Mouse (Mus musculus): ENCODE data around the gene Crtc1.

Crtc1 gene

DNA sequence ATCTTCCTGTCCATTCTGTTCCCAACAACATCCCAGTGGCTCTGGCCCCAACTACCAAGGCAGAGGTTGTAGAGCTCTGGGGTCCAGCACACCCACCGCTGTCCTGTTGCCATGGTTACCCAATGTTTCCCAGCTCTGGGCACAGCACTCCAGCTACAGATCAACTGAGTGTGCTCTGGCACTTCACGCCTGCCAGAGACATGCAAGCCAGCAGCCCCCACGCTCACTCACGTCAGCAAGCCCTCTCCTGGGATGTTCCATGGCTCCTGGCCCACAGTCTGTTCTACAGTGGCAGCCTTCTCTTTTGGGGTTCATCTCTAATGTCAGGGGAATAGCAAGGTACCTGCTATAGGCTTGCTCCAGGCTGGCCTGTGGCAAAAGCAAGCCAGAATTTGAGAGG, 23.9 kb upstream of the Crtc1 start:
- DNase-seq (ENCODE audit: low read depth, low spot score): no peak

DNA sequence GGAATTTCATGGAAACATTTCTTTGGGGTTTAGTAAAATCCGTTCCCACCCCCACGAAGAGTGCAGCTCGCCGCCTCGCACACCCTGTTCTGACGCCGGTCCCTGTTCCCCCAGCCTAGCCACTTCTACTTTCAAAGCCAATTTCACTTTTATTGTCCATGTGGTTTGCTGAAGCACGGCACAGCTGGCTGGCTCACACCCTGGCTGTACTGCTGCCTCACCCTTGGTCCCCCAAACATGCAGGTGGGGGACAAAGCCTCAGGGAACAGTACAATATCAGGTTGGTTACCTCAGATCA, 23.1 kb upstream of the Crtc1 start:
- DNase-seq (ENCODE audit: low read depth, low spot score): no peak

GRCm38 (mm10) chr8:70461765-70462515, 22.6 kb upstream of the Crtc1 start:
- DNase-seq (ENCODE audit: low read depth, low spot score): no peak

DNA sequence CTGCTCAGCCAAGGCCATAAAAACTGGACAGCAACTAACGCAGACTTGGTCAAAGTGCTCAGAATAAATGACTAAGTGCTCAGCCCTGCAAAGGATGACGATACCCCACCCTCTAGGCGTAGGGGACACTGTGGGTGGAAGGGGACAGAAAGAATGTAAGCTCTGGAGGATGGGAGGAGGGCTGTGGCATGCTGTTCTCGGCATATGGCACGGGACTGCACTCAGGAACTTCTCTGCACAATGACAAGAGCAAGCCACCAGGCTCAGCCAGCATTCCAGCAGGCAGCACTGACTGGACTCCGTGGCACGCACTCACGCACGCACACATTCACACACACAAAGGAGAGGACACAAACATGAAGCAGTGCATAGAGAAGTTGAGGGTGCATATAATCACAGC, 21.2 kb upstream of the Crtc1 start:
- no peak for DNase-seq (ENCODE audit: low read depth, low spot score)

GRCm38 (mm10) chr8:70460199-70460598, 20.8 kb upstream of the Crtc1 start:
- DNase-seq (ENCODE audit: low read depth, low spot score): no peak

DNA sequence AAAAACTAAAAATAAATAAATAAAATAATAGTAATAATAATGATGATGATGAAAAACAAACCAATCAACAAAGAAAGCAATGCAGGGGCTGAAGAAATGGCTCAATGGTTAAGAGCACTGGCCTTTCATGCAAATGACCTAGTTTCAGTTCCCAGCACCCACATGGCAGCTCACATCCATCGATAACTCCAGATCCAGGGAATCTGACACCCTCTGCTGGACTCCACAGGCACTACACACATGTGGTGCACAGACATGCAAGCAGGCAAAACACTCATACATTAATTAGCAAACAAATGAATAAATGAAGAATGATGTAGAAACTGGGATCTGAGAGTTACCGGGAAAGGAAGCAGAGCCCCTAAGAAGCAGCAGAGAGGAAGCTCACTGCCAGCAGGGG, 20.3 kb upstream of the Crtc1 start:
- peak; percentile 38 for DNase-seq (ENCODE audit: low read depth, low spot score)

DNA sequence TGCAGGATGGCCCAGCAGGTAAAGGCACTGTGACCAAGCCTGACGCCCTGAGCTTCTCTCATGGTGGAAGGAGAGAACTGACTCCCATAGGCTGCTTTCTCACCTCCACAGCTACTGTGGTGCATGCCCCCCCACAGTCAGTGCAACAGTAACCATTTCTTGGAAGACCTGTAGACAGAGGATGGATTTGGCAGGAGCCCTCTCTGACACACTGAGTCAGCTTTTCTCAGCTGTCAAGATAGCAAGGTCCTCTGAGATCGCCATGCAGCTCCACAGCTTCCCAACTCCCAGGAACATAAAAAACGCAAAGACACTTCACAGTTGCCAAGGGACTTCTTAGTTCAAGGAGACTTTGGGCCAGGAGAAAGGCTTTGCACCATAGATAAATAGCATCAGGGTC, 19.1 kb upstream of the Crtc1 start:
- DNase-seq (ENCODE audit: low read depth, low spot score): no peak

DNA sequence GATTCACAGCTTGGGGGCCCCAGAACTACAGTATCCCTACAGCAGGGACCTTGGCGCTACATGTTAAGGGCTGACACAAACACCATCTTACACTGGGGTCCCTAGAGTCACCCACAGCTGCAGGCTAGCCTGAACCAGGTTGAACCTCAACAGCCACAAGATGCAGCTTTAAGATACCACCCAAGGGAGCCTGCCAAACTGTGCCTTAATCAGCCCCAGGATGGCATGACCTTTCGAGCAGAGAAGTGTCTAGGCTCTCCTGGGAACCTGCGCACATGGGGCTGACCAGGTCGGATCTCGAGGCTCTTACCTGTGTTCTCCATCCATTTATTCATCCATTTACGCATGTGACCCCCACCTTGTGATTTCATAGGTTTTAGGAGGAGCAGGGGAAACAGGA, 18.5 kb upstream of the Crtc1 start:
- no peak for DNase-seq (ENCODE audit: low read depth, low spot score)

GRCm38 (mm10) chr8:70456996-70457395, 17.6 kb upstream of the Crtc1 start:
- DNase-seq (ENCODE audit: low read depth, low spot score): no peak

- DNase-seq (ENCODE audit: low read depth, low spot score): no peak
These were observed 14.5 kb upstream of the Crtc1 start for GRCm38 (mm10) chr8:70453852-70454251.

GRCm38 (mm10) chr8:70452196-70452966, 13.0 kb upstream of the Crtc1 start:
- peak; percentile 63 for DNase-seq (ENCODE audit: low read depth, low spot score)

DNA sequence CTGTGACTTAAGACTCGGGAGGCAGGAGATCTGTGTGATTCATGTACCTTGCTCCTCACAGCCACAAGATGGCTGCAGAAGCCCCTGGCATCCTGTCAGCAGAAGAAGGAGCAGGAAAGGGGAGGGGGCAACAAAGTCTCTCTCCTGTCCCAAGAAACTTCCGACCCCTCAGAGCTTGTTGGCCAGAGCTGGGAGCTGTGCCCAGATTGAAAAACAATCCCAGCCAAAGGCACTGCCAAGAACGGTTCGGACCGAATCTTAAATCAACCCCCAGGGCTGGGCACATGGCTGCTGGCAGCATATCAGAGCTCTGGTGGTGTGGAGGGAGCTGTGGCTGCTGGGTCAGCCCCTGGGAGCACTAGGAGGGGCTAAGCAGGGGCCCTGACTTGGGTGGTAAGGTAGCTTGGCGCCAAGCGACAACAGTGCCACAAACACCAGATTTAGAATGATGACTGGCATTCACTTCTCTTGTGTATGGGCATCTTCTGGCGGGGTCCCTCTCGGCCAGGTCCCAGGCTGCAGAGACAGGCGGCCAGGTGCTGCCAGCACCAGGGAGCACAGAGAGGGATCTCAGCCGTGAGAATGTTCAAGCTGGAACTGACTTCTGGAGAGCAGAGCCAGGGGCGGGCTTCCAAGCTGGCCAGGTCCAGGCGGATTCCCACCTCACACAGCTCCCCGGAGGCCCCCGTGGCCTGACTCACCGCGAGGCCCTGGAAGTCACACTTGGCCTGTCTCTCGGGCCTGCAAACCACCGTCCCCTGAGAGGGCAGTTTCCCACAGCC, 8.5 kb upstream of the Crtc1 start:
- DNase-seq (ENCODE audit: low read depth, low spot score): no peak

DNA sequence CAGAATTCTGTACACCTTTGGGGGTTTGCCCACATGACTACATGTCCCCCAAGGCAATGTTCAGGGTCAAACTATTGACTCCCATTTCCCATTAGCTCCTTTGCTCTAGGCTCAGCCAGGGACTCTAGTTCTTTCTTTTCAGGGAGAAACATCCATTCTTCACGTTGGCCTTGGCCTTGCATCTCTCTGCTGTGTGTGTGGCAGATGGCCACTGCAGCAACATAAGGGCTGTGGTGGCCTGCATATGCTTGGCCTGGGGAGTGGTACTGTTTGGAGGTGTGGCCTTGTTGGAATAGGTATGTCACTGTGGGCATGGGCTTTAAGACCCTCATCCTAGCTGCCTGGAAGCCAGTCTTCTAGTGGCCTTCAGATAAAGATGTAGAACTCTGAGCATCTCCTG, 6.6 kb upstream of the Crtc1 start:
- DNase-seq (ENCODE audit: low read depth, low spot score): no peak

DNA sequence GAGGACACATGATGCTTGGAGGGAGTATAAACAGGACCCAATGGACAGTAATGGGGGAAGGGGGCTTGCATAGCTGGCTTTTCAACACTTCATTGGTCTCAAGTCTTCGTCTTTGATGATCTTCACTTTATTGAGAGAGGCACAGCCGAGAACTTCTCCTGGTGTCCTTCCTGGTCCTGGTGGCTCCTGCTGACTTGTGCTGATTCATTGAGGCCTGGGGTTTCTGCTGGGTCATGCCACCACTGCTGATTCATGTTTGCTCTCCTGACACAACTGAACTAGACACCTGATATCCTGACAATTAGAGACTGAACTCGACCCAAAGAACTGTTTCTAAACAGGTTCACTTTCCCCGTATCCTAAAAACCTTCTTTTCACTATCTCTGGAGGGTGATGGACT, 3.9 kb upstream of the Crtc1 start:
- no peak for DNase-seq (ENCODE audit: low read depth, low spot score)

- DNase-seq (ENCODE audit: low read depth, low spot score): no peak
These were observed 2.2 kb upstream of the Crtc1 start for GRCm38 (mm10) chr8:70441565-70441964.

DNA sequence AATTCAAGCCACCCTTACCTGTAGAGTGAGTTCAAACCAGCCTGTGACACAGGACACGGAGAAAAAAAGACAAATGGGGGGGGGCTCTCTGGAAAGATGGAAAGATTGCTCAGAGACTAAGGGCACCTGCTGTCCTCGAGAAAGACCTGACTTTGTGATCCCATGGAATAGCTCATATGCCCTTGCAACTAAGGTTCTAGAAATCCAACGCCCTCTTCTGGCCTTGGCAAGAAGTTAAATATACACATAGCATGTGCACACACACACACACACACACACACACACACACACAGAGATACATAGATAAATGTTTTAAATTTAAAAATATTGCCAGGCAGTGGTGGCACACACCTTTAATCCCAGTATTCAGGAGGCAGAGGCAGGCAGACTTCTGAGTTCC, 867 bp upstream of the Crtc1 start:
- DNase-seq (ENCODE audit: low read depth, low spot score): peak; percentile 45

GRCm38 (mm10) chr8:70439848-70440179, 435 bp upstream of the Crtc1 start:
- DNase-seq (ENCODE audit: low read depth, low spot score): no peak

DNA sequence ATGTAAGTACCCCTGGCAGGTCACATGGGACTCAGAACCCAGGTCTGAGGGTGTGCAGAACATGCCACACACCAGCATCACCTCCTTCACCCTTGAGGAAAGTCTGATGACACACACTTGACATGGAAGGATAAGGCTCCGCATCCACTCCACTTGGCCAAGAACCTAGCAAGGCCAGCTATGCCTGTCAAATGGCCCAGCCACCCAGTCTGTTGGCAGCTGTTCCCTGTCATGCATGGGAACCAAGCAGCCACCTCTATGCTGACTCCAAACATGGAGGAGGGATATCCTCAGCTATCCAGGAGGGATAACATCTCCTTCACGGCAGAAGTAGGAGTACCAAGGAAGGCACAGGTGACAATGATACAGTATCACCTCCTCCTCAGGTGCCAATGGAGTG, 956 bp downstream of the Crtc1 start:
- DNase-seq (ENCODE audit: low read depth, low spot score): no peak

GRCm38 (mm10) chr8:70435156-70435555, 4.2 kb downstream of the Crtc1 start:
- DNase-seq (ENCODE audit: low read depth, low spot score): no peak

DNA sequence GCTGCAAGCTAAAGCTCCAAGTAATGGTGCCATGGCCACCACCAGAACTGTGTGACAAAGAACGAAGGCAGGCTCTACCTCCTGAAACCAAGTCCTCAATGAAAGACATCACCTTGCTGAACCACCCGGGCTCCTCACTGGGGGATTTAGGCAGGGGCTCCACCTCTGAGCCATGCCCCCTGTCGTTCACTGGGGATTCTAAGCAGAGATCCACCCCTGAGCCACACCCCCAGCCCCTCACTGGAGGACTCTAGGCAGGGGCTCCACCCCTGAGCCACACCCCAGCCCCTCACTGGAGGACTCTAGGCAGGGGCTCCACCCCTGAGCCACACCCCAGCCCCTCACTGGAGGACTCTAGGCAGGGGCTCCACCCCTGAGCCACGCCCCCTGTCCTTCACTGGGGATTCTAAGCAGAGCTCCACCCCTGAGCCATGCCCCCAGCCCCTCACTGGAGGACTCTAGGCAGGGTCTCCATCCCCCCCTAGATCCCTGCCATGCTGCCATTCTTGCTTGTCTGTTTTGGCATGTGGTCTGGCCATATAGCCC, 6.3 kb downstream of the Crtc1 start:
- peak; percentile 69 for DNase-seq (ENCODE audit: low read depth, low spot score)

GRCm38 (mm10) chr8:70431213-70431612, 8.2 kb downstream of the Crtc1 start:
- no peak for DNase-seq (ENCODE audit: low read depth, low spot score)

DNA sequence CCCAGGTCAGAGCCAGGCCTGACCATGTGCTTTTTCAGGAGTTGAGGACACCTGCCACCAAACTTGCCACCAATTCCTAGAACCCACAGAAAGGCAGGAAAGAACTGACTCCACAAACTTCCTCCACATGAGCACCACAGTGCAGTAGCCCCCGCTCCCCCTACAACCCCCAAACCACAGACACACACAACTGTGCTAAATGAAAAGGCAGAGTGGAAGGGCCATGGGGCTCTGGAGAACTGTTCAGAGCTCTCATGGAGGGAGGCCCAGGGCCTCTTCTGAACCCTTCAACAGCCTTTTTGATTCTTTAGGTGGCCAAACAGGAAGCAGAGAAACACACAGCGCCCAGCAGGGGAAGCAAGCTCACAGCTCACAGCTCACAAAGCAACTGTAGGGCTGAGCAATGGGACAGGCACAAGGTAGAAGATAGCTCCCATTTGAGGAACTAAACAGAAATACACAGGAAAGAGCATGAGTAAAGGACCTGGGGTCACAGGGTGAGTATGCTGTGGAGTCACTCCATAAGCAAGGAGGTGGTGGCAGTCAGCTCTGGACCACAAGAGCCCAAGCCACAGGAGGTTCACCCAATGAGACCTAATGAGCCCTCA, 13.0 kb downstream of the Crtc1 start:
- no peak for DNase-seq (ENCODE audit: low read depth, low spot score)
